Mouse (Mus musculus) embryonic facial prominence, embryonic 13.5 days (tissue): ENCODE results near the gene Arhgap10. TPM values are rescaled to one million over a fixed set of nuclear protein-coding genes. Genes with fewer than 3 reads are reported as not detected.

Experiments
- ATAC-seq: fragments of 200-750 bp; cut with Nextera tagmentation; 2 replicates; pipeline ENCODE4 v1.8.0; 2017; ENCODE audit warnings: low read depth; ENCODE audit not compliant: insufficient number of reproducible peaks, insufficient read depth, low FRiP score, low TSS enrichment
- H3K27ac ChIP-seq: fragments of 300-500 bp; sonication (generic); 2 replicates; pipeline ENCODE4 v1.5.1; 2015; ENCODE audit warnings: moderate library complexity, mild to moderate bottlenecking, inconsistent platforms
- H3K27me3 ChIP-seq: fragments of 300-500 bp; sonication (generic); 2 replicates; pipeline ENCODE4 v1.6.1; 2015; ENCODE audit warnings: mild to moderate bottlenecking, inconsistent platforms
- H3K36me3 ChIP-seq: fragments of 300-500 bp; sonication (generic); 2 replicates; pipeline ENCODE4 v1.6.1; 2015; ENCODE audit warnings: mild to moderate bottlenecking, inconsistent platforms
- H3K4me1 ChIP-seq: fragments of 300-500 bp; sonication (generic); 2 replicates; pipeline ENCODE4 v1.6.1; 2015; ENCODE audit warnings: inconsistent platforms
- H3K4me2 ChIP-seq: fragments of 300-500 bp; sonication (generic); 2 replicates; pipeline ENCODE4 v1.6.1; 2015; ENCODE audit warnings: moderate library complexity, mild to moderate bottlenecking, inconsistent platforms
- H3K4me3 ChIP-seq: fragments of 300-500 bp; sonication (generic); 2 replicates; pipeline ENCODE4 v1.5.1; 2015; ENCODE audit warnings: mild to moderate bottlenecking, inconsistent platforms
- H3K9ac ChIP-seq: fragments of 300-500 bp; sonication (generic); 2 replicates; pipeline ENCODE4 v1.6.1; 2015; ENCODE audit warnings: mild to moderate bottlenecking, inconsistent platforms
- H3K9me3 ChIP-seq: fragments of 300-500 bp; sonication (generic); 2 replicates; pipeline ENCODE4 v1.6.1; 2016; ENCODE audit warnings: inconsistent platforms
- WGBS: fragments of 180-500 bp; shearing (Covaris S2); methylation state at CpG from one replicate; pipeline ENCODE4 v1.1.7; 2015; ENCODE audit warnings: mixed read lengths; 5-methylcytosine and 5-hydroxymethylcytosine counted together
- polyA plus RNA-seq: library from polyadenylated mRNA; unstranded; fragments of >200 nt; fragmentation: Nextera tagmentation; extraction: Ambion mirVana; gene quantifications from 2 replicates; pipeline ENCODE4 v1.2.1, GENCODE M21; 2015

Gene Arhgap10
- polyA plus RNA-seq, 1 experiment from 2014 or later, result 31.5 TPM

- Histone ChIP-seq H3K9me3 (no peaks in the 10 kb centered on the region), H3K27me3 (no peaks in the 10 kb centered on the region), H3K36me3 (no peaks in the 10 kb centered on the region), H3K4me2 (no peak overlapping the region), H3K9ac (no peak overlapping the region), H3K4me3 (no peak overlapping the region), H3K27ac (no peak overlapping the region), H3K4me1 (peaks cover 62% of the 10 kb centered on the region)
- ATAC-seq, result no peak
- WGBS, result 92% methylated on average over 8 of the region's 8 CpGs
Measured at GRCm38 (mm10) chr8:77515201-77515600, 2.6 kb downstream of the Arhgap10 start.

DNA sequence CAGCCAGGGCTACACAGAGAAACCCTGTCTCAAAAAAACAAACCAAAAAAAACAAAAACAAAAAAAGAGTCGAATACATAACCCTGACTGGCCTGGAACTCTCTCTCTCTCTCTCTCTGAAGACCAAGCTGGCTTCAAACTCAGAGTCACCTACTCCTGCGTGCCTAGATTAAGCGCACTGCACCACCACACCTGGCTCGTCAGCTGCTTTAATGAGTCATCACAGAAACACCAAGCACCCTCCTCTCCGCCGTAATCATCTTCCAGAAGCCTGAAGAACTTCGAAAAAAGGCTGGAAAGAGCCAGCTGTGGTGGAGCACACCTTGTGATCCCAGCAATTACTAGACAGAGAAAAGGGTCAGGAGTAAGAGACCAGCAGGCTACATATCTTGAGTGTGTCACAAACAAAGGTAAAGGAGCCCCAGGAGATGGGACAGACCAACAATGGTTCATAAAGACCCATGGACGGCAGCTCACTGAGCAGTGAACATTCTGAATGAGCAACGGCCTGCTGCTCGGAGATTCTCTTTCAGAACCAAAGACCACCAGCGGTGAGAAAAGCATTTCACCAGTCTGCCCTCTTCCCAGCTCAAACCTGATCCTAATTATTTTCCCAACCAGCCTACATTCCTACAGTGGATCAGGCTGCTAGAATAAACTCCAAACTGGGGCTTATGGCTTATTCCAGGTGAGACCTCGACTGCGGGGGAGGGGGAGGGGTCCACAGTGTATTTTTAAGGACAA is 5.8 kb downstream of the Arhgap10 start:
- ATAC-seq, result no peak
- Histone ChIP-seq H3K9ac (no peak overlapping the region), H3K27me3 (no peaks in the 10 kb centered on the region), H3K9me3 (no peaks in the 10 kb centered on the region), H3K4me3 (no peak overlapping the region), H3K4me1 (peaks cover 53% of the 10 kb centered on the region), H3K27ac (no peak overlapping the region), H3K36me3 (no peaks in the 10 kb centered on the region), H3K4me2 (no peak overlapping the region)
- WGBS, result 44% methylated on average over 13 of the region's 13 CpGs

DNA sequence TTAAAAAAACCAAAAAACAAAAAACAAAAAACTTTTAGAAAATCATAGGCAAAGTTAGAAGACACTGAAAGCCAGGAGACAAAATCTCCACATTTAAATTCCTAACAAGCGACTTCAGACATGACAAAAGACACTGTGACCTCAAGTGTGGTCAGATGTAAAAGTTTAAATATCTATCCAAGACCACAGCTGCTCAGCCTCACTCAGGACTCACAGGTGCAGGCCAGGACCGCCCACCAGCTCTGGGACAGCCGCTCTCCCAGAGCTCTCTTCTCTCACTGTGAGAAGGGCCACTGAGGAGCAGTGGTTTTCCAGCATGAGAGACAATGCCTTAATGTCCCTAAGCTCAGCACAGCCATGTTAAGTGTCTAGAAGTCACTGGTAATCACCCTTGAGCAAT is 7.3 kb downstream of the Arhgap10 start:
- ATAC-seq, result no peak
- no peak overlapping the region for H3K9ac ChIP-seq
- H3K4me2 ChIP-seq, result no peak overlapping the region
- H3K27ac ChIP-seq, result no peak overlapping the region
- H3K4me3 ChIP-seq, result no peak overlapping the region
- H3K27me3 ChIP-seq, result no peaks in the 10 kb centered on the region
- WGBS, result 88% methylated on average over 3 of the region's 3 CpGs
- H3K4me1 ChIP-seq, result peaks cover 38% of the 10 kb centered on the region
- H3K9me3 ChIP-seq, result no peaks in the 10 kb centered on the region
- H3K36me3 ChIP-seq, result no peaks in the 10 kb centered on the region

DNA sequence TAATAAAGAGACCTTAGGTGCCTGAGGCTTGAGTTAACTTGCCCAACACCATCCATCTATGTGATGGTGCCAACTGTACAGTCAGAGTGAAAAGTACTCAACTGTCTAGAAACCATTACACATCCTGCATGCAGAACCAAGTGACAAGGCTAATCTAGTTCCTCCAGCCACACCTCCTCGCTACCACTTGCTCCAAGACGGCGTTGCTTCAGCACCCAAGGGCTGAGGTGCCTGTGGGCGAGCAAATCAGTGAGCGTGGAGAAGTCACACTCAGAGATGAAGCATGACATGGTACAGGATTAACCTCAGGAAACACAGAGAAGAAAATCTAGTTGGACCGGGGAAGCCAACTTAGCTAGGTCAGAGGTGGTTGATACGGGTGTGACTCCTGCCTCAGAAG is 8.7 kb downstream of the Arhgap10 start:
- Histone ChIP-seq H3K27me3 (no peaks in the 10 kb centered on the region), H3K36me3 (no peaks in the 10 kb centered on the region), H3K4me3 (no peak overlapping the region), H3K4me1 (peaks cover 28% of the 10 kb centered on the region), H3K27ac (no peak overlapping the region), H3K9me3 (no peaks in the 10 kb centered on the region), H3K9ac (no peak overlapping the region), H3K4me2 (no peak overlapping the region)
- no peak for ATAC-seq
- 85% methylated on average over 7 of the region's 7 CpGs for WGBS

GRCm38 (mm10) chr8:77507510-77508035 is 10.2 kb downstream of the Arhgap10 start:
- no peak overlapping the region for H3K4me3 ChIP-seq
- no peak overlapping the region for H3K9ac ChIP-seq
- H3K4me1 ChIP-seq, result peaks cover 24% of the 10 kb centered on the region
- no peaks in the 10 kb centered on the region for H3K27me3 ChIP-seq
- ATAC-seq, result no peak
- H3K4me2 ChIP-seq, result no peak overlapping the region
- no peaks in the 10 kb centered on the region for H3K36me3 ChIP-seq
- 81% methylated on average over 10 of the region's 10 CpGs for WGBS
- H3K27ac ChIP-seq, result no peak overlapping the region
- no peaks in the 10 kb centered on the region for H3K9me3 ChIP-seq

DNA sequence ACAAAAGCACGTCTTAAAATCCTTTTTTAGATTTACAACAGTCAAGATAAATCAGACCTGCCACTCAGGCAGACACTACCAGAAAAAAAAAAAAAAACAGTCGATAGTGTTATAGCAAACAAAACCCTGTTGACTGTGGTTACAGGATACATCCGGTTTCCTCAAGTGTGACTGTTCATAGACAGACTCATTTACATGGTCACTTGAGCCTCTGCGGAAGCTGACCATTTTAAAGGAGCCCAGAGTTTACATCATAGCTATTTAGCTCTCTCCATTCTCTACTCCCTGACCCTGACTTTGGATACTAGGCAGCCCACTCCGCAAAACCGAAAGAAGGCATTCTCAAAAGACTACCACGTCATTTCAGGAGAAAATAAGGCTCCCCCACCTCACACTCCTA is 11.2 kb downstream of the Arhgap10 start:
- no peaks in the 10 kb centered on the region for H3K9me3 ChIP-seq
- no peaks in the 10 kb centered on the region for H3K27me3 ChIP-seq
- ATAC-seq, result no peak
- 84% methylated on average over 7 of the region's 7 CpGs for WGBS
- H3K4me3 ChIP-seq, result no peak overlapping the region
- no peak overlapping the region for H3K27ac ChIP-seq
- H3K36me3 ChIP-seq, result no peaks in the 10 kb centered on the region
- no peak overlapping the region for H3K4me2 ChIP-seq
- peaks cover 22% of the 10 kb centered on the region for H3K4me1 ChIP-seq
- H3K9ac ChIP-seq, result no peak overlapping the region

DNA sequence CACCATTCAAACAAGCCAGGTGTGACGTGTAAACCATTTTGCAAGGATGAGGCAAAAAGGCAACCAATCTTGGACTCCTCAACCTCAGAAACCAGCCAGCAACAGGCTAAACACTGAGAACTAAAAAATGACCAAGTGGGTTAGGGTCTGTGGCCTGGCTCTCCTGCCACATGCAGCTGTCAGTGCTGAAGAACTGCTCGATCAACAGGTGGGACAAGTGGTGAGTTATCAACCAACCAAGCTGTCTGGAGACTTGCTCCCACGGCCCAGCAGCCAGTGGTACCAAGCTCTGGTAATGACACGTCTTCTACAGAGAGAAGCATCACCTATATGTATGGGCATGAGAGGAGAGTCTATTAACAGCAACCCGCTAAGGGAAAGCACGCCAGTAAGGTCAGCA is 15.2 kb downstream of the Arhgap10 start:
- H3K4me1 ChIP-seq, result peaks cover 22% of the 10 kb centered on the region
- peak overlapping the region; percentile 44; the same call in 1 of the 2 replicates for H3K27ac ChIP-seq
- no peaks in the 10 kb centered on the region for H3K27me3 ChIP-seq
- 74% methylated on average over 6 of the region's 6 CpGs for WGBS
- H3K4me3 ChIP-seq, result no peak overlapping the region
- 0 out of 2 replicates have a peak, but pooled peaks cover 7% of the 10 kb centered on the region for H3K9me3 ChIP-seq
- H3K36me3 ChIP-seq, result no peaks in the 10 kb centered on the region
- no peak for ATAC-seq
- no peak overlapping the region for H3K4me2 ChIP-seq
- no peak overlapping the region for H3K9ac ChIP-seq

DNA sequence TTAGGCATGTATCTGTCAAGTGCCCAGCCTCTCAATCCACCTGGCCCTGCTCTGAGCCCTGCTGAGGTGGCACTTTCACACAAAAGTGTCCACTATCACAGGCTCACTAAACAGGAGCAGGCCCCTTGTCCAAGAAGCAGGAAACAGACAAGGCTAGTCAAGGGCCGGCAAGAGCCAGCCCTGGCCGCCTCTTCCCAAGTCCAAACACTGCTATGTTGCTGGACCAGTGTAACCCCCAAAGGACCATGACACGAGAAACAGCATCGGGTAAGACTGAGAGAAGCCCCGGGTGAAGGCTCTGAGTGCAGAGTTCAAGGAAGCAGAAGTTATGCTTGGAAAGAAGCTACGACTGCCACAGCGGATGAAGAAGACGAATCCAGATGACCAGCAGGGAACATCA is 16.6 kb downstream of the Arhgap10 start:
- H3K9ac ChIP-seq, result no peak overlapping the region
- ATAC-seq, result no peak
- 84% methylated on average over 8 of the region's 8 CpGs for WGBS

GRCm38 (mm10) chr8:77500264-77500663 is 17.5 kb downstream of the Arhgap10 start:
- Histone ChIP-seq H3K9ac (no peak overlapping the region), H3K27ac (no peak overlapping the region), H3K27me3 (no peaks in the 10 kb centered on the region), H3K4me3 (no peak overlapping the region), H3K4me1 (peaks cover 26% of the 10 kb centered on the region), H3K36me3 (no peaks in the 10 kb centered on the region), H3K4me2 (no peak overlapping the region), H3K9me3 (0 out of 2 replicates have a peak, but pooled peaks cover 7% of the 10 kb centered on the region)
- WGBS, result 94% methylated on average over 3 of the region's 3 CpGs
- ATAC-seq, result no peak

More for the DNA sequence above, 16.6 kb downstream of the Arhgap10 start:
- H3K4me1 ChIP-seq, result peaks cover 25% of the 10 kb centered on the region
- no peak overlapping the region for H3K27ac ChIP-seq
- H3K27me3 ChIP-seq, result no peaks in the 10 kb centered on the region
- no peak overlapping the region for H3K4me2 ChIP-seq
- H3K36me3 ChIP-seq, result no peaks in the 10 kb centered on the region
- no peak overlapping the region for H3K4me3 ChIP-seq
- 0 out of 2 replicates have a peak, but pooled peaks cover 7% of the 10 kb centered on the region for H3K9me3 ChIP-seq

GRCm38 (mm10) chr8:77497442-77497841 is 20.3 kb downstream of the Arhgap10 start:
- H3K9ac ChIP-seq, result no peak overlapping the region
- H3K9me3 ChIP-seq, result 0 out of 2 replicates have a peak, but pooled peaks cover 7% of the 10 kb centered on the region
- H3K4me2 ChIP-seq, result no peak overlapping the region
- no peak for ATAC-seq
- H3K36me3 ChIP-seq, result no peaks in the 10 kb centered on the region
- H3K27ac ChIP-seq, result no peak overlapping the region
- no peak overlapping the region for H3K4me3 ChIP-seq
- 87% methylated on average over 2 of the region's 2 CpGs for WGBS
- H3K27me3 ChIP-seq, result no peaks in the 10 kb centered on the region
- H3K4me1 ChIP-seq, result peaks cover 26% of the 10 kb centered on the region

- Histone ChIP-seq H3K36me3 (no peaks in the 10 kb centered on the region), H3K9me3 (0 out of 2 replicates have a peak, but pooled peaks cover 7% of the 10 kb centered on the region), H3K4me3 (no peak overlapping the region), H3K4me2 (no peak overlapping the region), H3K27me3 (no peaks in the 10 kb centered on the region), H3K27ac (no peak overlapping the region), H3K4me1 (peaks cover 27% of the 10 kb centered on the region), H3K9ac (no peak overlapping the region)
- no peak for ATAC-seq
- WGBS, result 68% methylated on average over 1 of the region's 1 CpGs
Measured at GRCm38 (mm10) chr8:77496253-77496652, 21.5 kb downstream of the Arhgap10 start.
